20 mouse cellular contexts compared by ENCODE assay signal in genomic region chr9:83251793-83252192, GRCm38 (mm10).
"Had no signal": no experiment of that assay in that cellular context is flagged by ENCODE, and none has a peak within 500 bp of the region (broad histone marks: within the 10 kb centered on the region; RNA-seq: fewer than 3 reads in every experiment).

No protein-coding gene starts in this region.

- H3K9me3 ChIP-seq: lung, embryonic 15.5 days; midbrain, embryonic 13.5 days; midbrain, embryonic 15.5 days; neural tube, embryonic 13.5 days; neural tube, embryonic 15.5 days had no signal

- H3K27me3 ChIP-seq: lung, embryonic 15.5 days; megakaryocyte, embryonic 14.5 days; midbrain, embryonic 13.5 days; midbrain, embryonic 15.5 days; neural tube, embryonic 13.5 days; neural tube, embryonic 15.5 days had no signal

- H3K36me3 ChIP-seq: lung, embryonic 15.5 days; midbrain, embryonic 13.5 days; midbrain, embryonic 15.5 days; neural tube, embryonic 13.5 days; neural tube, embryonic 15.5 days had no signal

- H3K4me3 ChIP-seq: lung, embryonic 15.5 days; megakaryocyte, embryonic 14.5 days; midbrain, embryonic 13.5 days; midbrain, embryonic 15.5 days; neural tube, embryonic 13.5 days; neural tube, embryonic 15.5 days had no signal

- H3K27ac ChIP-seq: lung, embryonic 15.5 days; macrophage; midbrain, embryonic 13.5 days; midbrain, embryonic 15.5 days; neural tube, embryonic 13.5 days; neural tube, embryonic 15.5 days had no signal

- DNase-seq: lung, adult 2 months; lung, postnatal 14 days; lung, postnatal 36 days; retina, postnatal 1 day; right cerebral cortex, adult 18-20 months; right cerebral cortex, postnatal 25 days; right cerebral cortex, postnatal 4 days; spleen, adult 18-20 months; thymus, adult 18-20 months; thymus, postnatal 14 days; thymus, postnatal 36 days had no signal

- ATAC-seq: lung, postnatal 0 days; midbrain, embryonic 13.5 days; midbrain, embryonic 15.5 days had no signal

- H3K4me2 ChIP-seq: lung, embryonic 15.5 days; midbrain, embryonic 11.5 days; midbrain, embryonic 13.5 days; midbrain, embryonic 15.5 days; neural tube, embryonic 13.5 days; neural tube, embryonic 15.5 days had no signal

- H3K9ac ChIP-seq: lung, embryonic 15.5 days; midbrain, embryonic 13.5 days; midbrain, embryonic 15.5 days; neural tube, embryonic 13.5 days; neural tube, embryonic 15.5 days had no signal

- H3K4me1 ChIP-seq: lung, embryonic 15.5 days; midbrain, embryonic 13.5 days; midbrain, embryonic 15.5 days; neural tube, embryonic 13.5 days; neural tube, embryonic 15.5 days had no signal
